Mouse (Mus musculus): Measurements from ENCODE around the gene Gm42372. TPM values are rescaled to one million over a fixed set of nuclear protein-coding genes. Genes with fewer than 3 reads are reported as not detected.

Gene Gm42372
- total and polyA plus RNA-seq, 3 experiments: 0.42 TPM; not detected in 2

- Histone ChIP-seq H3K27me3 (ENCODE audit: control insufficient read depth in 1 of 2, insufficient read depth in 2 of 2, low read length in 2 of 2) (no peaks in the 10 kb centered on the region), H3K27ac (ENCODE audit: control insufficient read depth, low read depth, low read length) (no peak overlapping the region), H3K9ac (ENCODE audit: control insufficient read depth, low read depth, low read length, poor library complexity, severe bottlenecking) (no peak overlapping the region), H3K9me3 (replicated peaks; ENCODE audit: insufficient read depth, low read length) (no peaks in the 10 kb centered on the region), H3K4me1 (ENCODE audit: control insufficient read depth in 1 of 2, insufficient read depth in 2 of 2, low read length in 2 of 2) (peaks cover 11 to 16% of the 10 kb centered on the region in 2 experiments), H3K4me3 (ENCODE audit: control insufficient read depth in 1 of 2, insufficient read depth in 1 of 2, low read depth in 2 of 2, low read length in 2 of 2) (no peak overlapping the region), H3K36me3 (ENCODE audit: control insufficient read depth in 1 of 2, insufficient read depth in 2 of 2, low read length in 2 of 2) (peaks cover 15 to 26% of the 10 kb centered on the region in 2 experiments), H3K79me2 (ENCODE audit: control insufficient read depth, insufficient read depth, low read length, poor library complexity) (peaks cover 16% of the 10 kb centered on the region)
- TF ChIP-seq ZC3H11A (IDR thresholded peaks at IDR 0.05; ENCODE audit: low read depth, low read length): no peak
- TF ChIP-seq GATA1 (IDR thresholded peaks at IDR 0.05; ENCODE audit: low read depth, low read length): no peak
- no peak for TF ChIP-seq MAX (IDR thresholded peaks at IDR 0.05; ENCODE audit: low read length)
- no peak for TF ChIP-seq CHD1 (IDR thresholded peaks at IDR 0.05; ENCODE audit: low read depth, low read length)
- no peak for TF ChIP-seq MAZ (IDR thresholded peaks at IDR 0.05; ENCODE audit: low read depth, low read length)
- no peak for TF ChIP-seq ELF1 (IDR thresholded peaks at IDR 0.05; ENCODE audit: low read depth, low read length)
- no peak for TF ChIP-seq ZNF384 (IDR thresholded peaks at IDR 0.05; ENCODE audit: low read depth, low read length)
- no peak for TF ChIP-seq TCF12 (IDR thresholded peaks at IDR 0.05; ENCODE audit: low read depth, low read length)
- TF ChIP-seq SMC3 (IDR thresholded peaks at IDR 0.05; ENCODE audit: low read depth, low read length): no peak
- no peak for TF ChIP-seq E2F4 (IDR thresholded peaks at IDR 0.05; ENCODE audit: borderline replicate concordance, low read depth, low read length)
- no peak for TF ChIP-seq CHD2 (IDR thresholded peaks at IDR 0.05; ENCODE audit: low read length)
- no peak for TF ChIP-seq GABPA (IDR thresholded peaks at IDR 0.05; ENCODE audit: low read depth, low read length)
- no peak for DNase-seq (ENCODE audit: low read depth, low spot score)
These were observed 35.0 kb downstream of the Gm42372 start for GRCm38 (mm10) chr7:17017921-17018320.

GRCm38 (mm10) chr7:17019426-17020166 is 36.7 kb downstream of the Gm42372 start:
- Histone ChIP-seq H3K4me1 (ENCODE audit: control insufficient read depth in 1 of 2, insufficient read depth in 2 of 2, low read length in 2 of 2) (peaks cover 11 to 16% of the 10 kb centered on the region in 2 experiments), H3K27me3 (ENCODE audit: control insufficient read depth in 1 of 2, insufficient read depth in 2 of 2, low read length in 2 of 2) (no peaks in the 10 kb centered on the region), H3K9me3 (replicated peaks; ENCODE audit: insufficient read depth, low read length) (no peaks in the 10 kb centered on the region), H3K4me3 (ENCODE audit: control insufficient read depth in 1 of 2, insufficient read depth in 1 of 2, low read depth in 2 of 2, low read length in 2 of 2) (no peak overlapping the region), H3K36me3 (ENCODE audit: control insufficient read depth in 1 of 2, insufficient read depth in 2 of 2, low read length in 2 of 2) (peaks cover 15 to 21% of the 10 kb centered on the region in 2 experiments), H3K27ac (ENCODE audit: control insufficient read depth, low read depth, low read length) (no peak overlapping the region; the same call in 1 of the 2 replicates), H3K79me2 (ENCODE audit: control insufficient read depth, insufficient read depth, low read length, poor library complexity) (peaks cover 31% of the 10 kb centered on the region), H3K9ac (ENCODE audit: control insufficient read depth, low read depth, low read length, poor library complexity, severe bottlenecking) (no peak overlapping the region)
- TF ChIP-seq ZKSCAN1 (IDR thresholded peaks at IDR 0.05; ENCODE audit: low read depth, low read length): no peak
- no peak for TF ChIP-seq CTCF (IDR thresholded peaks at IDR 0.05 in 2 of 3, conservative IDR thresholded peaks at IDR 0.05 in 1 of 3; ENCODE audit: control insufficient read depth in 1 of 3, insufficient read depth in 1 of 3, low read depth in 2 of 3, low read length in 3 of 3, poor library complexity in 1 of 3, severe bottlenecking in 1 of 3)
- TF ChIP-seq UBTF (IDR thresholded peaks at IDR 0.05; ENCODE audit: borderline replicate concordance, insufficient read depth, low read depth, low read length): no peak
- peak; percentile 41; the same call in 1 of the 2 replicates for TF ChIP-seq SIN3A (IDR thresholded peaks at IDR 0.05; ENCODE audit: low read length)
- no peak for TF ChIP-seq RAD21 (IDR thresholded peaks at IDR 0.05; ENCODE audit: low read depth, low read length)
- TF ChIP-seq BHLHE40 (IDR thresholded peaks at IDR 0.05; ENCODE audit: borderline replicate concordance, low read depth, low read length): peak; percentile 77
- peak; percentile 55; the same call in 1 of the 2 replicates for TF ChIP-seq ETS1 (IDR thresholded peaks at IDR 0.05; ENCODE audit: low read depth, low read length)
- TF ChIP-seq GATA1 (IDR thresholded peaks at IDR 0.05; ENCODE audit: low read depth, low read length): peak; percentile 56; the same call in 1 of the 2 replicates
- peak; percentile 60; the same call in 1 of the 2 replicates for TF ChIP-seq RCOR1 (IDR thresholded peaks at IDR 0.05; ENCODE audit: low read depth, low read length)
- peak; percentile 54 for TF ChIP-seq TAL1 (IDR thresholded peaks at IDR 0.05; ENCODE audit: low read length)
- 0 out of 2 replicates have a peak, but pooled peaks have one; percentile 27 for TF ChIP-seq MYC (IDR thresholded peaks at IDR 0.05; ENCODE audit: low read depth, low read length)
- TF ChIP-seq MXI1 (IDR thresholded peaks at IDR 0.05; ENCODE audit: low read depth, low read length): peak; percentile 46; the same call in 1 of the 2 replicates
- peak; percentile 65 for TF ChIP-seq TCF12 (IDR thresholded peaks at IDR 0.05; ENCODE audit: low read depth, low read length)
- peak; percentile 53 to 76; a peak in 3 of 4 replicates for TF ChIP-seq EP300 (IDR thresholded peaks at IDR 0.05; ENCODE audit: low read depth in 1 of 2, low read length in 2 of 2)
- DNase-seq (ENCODE audit: low read depth, low spot score): peak; percentile 57

All from MEL (cell line).